Mouse (Mus musculus) lung, adult 18-20 months (tissue): ENCODE results near the gene Rims1.

Experiments
- DNase-seq, 2 experiments: peaks; one replicate each; pipeline ENCODE4 v3.0.0; 2022; ENCODE audit warnings: mixed read lengths in 2 of 2

Rims1 gene

DNA sequence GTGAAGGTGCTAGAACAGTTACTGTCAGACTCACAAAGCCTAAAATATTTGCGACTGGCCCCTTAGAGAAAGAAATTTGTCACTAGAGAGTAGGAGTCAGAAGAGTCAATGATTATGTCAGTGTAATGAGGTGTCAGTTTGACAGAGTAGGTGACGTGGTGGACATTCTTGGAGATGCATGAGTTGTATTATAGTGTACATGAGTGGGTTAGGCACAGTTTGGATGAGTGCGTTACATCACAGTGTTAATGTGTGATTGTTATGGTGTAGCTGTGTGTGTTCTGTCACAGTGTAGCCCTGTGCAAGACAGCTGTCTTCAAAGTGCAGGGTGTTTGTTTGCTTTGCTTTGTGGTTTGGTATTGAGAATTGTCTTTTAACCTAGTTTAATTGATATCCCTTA is 226.3 kb downstream of the Rims1 start:
- DNase-seq = no peak

DNA sequence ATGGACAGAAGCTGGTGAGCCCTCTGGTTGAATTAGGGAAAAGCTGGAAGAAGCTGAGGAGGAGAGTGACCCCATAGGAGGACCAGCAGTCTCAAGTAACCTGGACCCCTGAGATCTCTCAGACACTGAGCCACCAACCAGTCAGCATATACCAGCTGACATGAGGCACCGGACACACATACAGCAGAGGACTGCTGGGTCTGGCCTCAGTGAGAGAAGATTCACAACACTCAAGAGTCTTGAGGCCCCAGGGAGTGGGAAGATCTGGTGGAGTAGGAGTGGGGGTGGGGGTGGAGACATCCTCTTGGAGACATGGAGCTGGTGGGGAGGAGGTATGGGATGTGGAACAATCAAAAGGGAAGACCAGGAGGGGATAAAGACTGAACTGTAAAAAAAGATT is 233.1 kb downstream of the Rims1 start:
- no peak for DNase-seq

DNA sequence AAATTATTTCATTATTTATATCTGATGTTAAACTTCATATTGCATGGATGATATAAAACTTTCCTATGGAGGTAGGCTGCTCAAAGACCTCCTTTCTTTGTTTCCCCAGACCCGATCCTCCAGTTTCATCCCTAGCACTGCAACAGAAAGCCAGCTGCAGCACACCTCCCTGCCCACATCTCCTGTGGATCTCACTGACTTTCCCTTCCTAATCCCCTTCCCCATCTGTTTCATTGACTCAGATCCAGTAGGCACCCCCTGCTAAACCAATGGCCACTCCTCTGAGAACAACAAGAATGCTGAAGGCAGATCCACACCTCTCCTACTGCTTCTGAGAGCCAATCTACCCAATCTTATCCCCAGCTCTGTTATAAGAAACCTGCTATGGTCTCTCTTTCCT is 259.5 kb downstream of the Rims1 start:
- no peak for DNase-seq

DNA sequence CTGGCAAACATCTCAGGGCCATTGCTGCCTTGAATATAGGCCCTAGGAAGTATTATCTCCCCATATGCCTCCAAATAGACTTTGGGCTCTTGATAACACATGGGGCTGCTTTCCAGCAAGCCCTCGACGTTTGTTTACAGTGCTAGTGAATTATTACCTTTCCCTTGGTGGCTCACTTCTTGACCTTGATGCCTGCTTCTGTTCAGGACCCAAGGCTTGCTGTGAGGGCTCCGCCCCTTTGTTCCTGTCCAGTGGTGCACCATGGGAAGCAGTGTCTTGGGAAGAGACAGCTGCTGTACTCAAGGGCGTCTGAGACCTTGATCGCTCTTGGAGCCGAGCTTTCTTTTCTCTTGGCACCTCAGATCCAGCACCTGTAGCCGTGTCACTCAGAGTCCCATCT is 267.7 kb downstream of the Rims1 start:
- no peak for DNase-seq

GRCm38 (mm10) chr1:22536776-22537175 is 269.0 kb downstream of the Rims1 start:
- no peak for DNase-seq

DNA sequence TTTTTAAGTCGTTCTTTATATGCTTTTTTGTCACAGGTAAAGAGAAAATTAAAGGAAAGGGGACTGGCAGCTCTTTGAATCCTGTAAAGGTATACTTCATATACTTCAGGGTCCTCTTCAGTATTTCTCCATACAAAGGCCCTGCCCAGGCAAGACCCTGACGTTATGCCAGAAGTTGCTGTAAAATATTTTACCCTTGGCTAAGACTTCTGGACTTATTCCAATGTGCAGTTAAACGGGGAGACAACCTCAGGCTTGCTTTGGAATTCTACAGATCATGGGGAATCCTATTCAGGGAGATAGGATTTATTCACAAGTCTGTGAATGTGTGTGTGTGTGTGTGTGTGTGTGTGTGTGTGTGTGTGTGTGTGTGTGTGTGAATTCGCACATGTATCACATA is 270.7 kb downstream of the Rims1 start:
- no peak for DNase-seq

DNA sequence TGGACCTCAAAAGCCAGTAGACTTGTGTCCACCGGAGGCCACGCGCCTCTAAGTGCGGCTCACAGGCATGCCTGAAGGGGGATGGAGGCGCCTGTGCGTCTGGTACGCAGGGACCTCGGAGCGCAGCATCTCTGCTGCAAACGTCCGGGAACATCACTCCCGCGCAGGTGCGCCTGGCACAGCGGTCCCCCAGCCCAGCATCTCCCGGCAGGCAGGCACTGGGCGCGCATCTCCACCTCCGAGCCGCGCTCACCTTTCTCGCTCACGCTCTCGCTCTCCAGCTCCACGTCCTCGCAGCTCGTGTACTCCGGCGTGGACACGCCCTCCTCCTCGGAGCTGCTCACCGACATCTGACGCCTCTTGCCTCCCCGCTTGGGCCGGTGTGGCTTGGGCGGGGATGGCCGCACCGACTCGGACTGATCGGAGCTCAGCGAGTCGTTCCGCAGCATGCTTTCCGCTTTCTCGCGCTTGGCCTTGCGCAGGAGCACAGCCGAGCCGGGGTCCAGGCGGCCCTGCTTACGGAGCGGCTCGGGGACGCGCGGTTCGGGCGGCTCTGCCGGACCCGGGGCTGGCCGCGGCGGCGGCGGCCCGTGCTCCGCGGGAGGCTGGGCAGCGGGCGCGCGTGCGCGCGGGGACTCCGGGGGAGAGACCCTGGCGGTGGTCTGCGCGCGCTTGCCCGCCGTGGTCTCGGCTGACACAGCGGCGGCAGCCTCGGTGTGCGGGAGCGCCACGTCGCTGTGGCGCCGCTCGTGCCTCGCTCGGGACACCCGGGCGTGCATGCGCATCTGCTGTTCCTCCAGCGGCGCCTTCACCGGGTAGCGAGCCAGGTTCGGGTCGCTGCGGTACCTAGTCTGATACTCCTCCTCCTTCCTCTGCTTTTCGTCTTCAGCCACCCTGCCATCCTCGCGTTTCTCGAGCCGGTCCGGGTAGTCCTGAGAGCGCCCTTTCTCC is 272.4 kb downstream of the Rims1 start:
- DNase-seq = no peak

GRCm38 (mm10) chr1:22515103-22515502 is 290.7 kb downstream of the Rims1 start:
- no peak for DNase-seq

DNA sequence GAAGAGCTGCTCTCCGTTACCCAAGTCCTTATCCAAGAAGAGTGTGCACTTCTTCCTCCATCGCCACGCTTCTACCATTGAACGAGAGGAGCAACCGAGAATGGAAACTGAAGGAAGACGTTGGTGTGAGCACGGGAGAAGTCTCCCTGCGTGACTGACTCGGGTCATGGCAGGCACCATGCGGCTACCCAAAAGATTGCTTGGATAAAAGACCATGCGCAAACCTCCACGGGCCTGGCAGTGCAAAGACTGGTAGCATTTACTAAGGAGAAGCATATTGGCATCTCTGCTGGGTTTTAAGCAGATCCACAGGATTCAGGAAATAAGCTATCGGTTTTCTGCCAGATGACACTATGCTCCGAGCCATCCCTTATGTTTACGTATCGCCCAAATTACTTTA is 293.4 kb downstream of the Rims1 start:
- no peak for DNase-seq

DNA sequence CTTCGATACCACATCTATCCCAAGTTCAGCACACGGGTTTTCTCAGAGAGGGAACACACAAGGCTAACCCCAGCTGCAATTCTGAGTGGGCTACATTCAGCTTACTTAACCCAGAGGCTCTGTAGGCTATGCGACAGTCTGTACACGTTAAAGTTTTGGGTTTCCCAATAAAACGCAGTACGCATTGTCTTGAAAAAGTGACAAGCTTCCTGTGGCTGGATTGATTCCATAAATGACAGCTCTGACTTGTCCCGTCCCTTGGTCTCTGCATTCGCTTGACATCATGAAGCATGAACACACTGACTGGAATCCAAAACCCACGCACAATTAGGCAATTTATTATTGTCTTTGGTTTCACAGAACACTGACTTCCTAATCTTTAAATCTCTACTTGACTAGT is 294.2 kb downstream of the Rims1 start:
- DNase-seq = no peak

GRCm38 (mm10) chr1:22508735-22509615 is 296.8 kb downstream of the Rims1 start:
- no peak for DNase-seq

GRCm38 (mm10) chr1:22487270-22487864 is 318.4 kb downstream of the Rims1 start:
- no peak for DNase-seq

GRCm38 (mm10) chr1:22476220-22476619 is 329.6 kb downstream of the Rims1 start:
- DNase-seq = no peak

GRCm38 (mm10) chr1:22467033-22467432 is 338.8 kb downstream of the Rims1 start:
- no peak for DNase-seq

GRCm38 (mm10) chr1:22466597-22466996 is 339.2 kb downstream of the Rims1 start:
- DNase-seq = no peak

GRCm38 (mm10) chr1:22424020-22424419 is 381.8 kb downstream of the Rims1 start:
- DNase-seq = no peak

- no peak for DNase-seq
Observed at GRCm38 (mm10) chr1:22422102-22422501, 383.7 kb downstream of the Rims1 start.

DNA sequence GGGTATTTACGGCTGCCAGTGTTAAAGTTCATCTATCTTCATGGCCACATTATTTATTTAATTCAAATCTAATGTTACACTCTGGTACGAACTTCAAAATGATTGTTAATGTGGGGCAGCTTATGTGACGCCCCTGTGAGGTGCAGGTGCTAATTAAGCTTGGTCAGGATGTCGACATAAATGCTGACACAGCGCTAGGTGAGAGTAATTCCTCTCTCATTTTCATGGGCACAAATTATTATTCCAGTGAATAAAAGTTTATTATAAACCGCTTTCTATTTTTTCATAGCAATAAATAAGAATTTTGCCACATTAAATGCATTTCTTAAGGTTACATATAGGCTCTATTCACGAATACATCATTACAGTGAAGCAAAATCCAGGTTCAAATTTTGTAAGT is 395.6 kb downstream of the Rims1 start:
- no peak for DNase-seq

- DNase-seq = no peak
Observed at GRCm38 (mm10) chr1:22386361-22386760, 419.4 kb downstream of the Rims1 start.

DNA sequence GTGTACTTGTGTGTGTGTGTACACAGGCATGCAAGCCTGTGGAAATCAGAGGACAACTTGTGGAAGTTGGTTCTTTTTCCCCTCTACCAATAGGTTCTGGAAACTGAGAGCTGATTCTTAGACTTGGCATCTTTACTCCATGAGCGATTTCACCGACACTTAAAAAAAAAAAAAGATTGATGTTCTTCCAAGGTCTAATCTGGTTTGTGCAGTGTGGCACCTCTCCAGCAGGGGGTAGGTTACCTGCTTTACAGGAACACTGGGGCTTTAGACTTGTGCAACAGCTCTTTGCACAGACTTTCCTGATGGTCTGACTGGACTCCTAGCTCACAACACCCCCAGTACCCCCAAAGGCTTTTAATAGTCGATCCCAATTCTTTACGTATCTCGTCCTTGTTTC is 428.1 kb downstream of the Rims1 start:
- DNase-seq = no peak

DNA sequence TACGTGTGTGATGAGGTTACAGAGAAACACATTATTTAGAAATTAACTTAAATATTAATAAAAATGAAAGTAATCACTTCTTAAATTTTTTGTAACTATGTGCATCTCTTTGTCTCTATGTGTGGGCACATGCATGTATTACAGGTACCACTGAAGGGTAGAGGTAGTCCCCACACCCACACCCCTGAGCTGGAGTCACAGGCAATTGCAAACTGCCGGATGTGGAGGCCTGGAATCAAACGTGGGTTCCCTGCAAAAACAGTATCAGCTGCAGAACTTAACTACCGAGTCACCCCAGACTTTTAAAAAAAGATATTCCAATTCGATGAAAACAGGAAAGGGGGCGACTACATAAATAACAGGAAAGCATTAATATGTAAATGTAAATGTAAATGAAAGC is 428.7 kb downstream of the Rims1 start:
- no peak for DNase-seq

DNA sequence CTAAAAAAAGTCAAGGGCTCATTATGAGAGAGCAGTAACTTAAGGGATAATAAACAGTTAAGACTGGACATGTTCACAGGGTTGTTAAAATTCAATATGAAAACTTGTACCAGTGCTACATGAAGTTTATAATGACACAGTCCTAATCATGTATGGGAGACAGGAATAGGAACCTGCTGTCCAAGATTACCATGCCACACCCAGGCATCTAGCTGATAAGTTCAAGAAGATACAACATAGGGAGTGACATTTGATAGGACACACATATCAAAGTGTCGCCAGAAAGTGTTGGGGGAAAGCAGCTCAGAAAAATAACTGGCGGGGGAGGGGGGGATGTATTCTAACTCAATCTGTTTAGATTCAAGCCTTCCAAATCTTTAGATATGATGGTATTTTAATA is 449.6 kb downstream of the Rims1 start:
- no peak for DNase-seq

DNA sequence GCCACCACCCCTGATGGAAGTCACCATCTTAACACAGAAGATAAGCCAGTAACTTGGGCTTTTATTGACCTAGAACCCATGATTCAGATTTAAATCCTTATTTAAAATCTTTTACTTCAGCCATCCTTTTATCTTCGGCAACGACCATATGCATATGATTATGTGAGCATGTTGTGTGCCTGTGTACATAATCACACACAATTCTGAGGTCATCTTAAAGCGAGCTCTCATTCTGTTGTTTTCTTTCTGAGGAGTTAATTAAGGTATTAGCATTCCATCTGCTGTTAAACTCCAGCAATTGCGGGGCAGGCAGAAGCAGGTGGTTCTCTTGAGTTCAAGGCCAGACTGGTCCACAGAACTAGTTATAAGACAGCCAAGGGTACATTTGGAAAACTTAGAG is 452.1 kb downstream of the Rims1 start:
- no peak for DNase-seq
